Mouse (Mus musculus) hindbrain, embryonic 14.5 days (tissue): Measurements from ENCODE around the gene Slc1a6. TPM values are rescaled to one million over a fixed set of nuclear protein-coding genes. Genes with fewer than 3 reads are reported as not detected.

ENCODE experiments used
- ATAC-seq: fragments of 200-750 bp; cut with Nextera tagmentation; 2 replicates; pipeline ENCODE4 v1.8.0; 2017; ENCODE audit warnings: moderate number of reproducible peaks, mild to moderate bottlenecking, moderate TSS enrichment, moderate library complexity; ENCODE audit not compliant: low FRiP score
- DNase-seq: peaks from one replicate; pipeline ENCODE4 v3.0.0-alpha.2; 2015; ENCODE audit warnings: low spot score
- H3K27ac ChIP-seq: fragments of 300-500 bp; sonication (generic); 2 replicates; pipeline ENCODE4 v1.5.1; 2014; ENCODE audit warnings: mild to moderate bottlenecking, moderate library complexity
- H3K27me3 ChIP-seq: fragments of 300-500 bp; sonication (generic); 2 replicates; pipeline ENCODE4 v1.6.1; 2014; ENCODE audit warnings: mild to moderate bottlenecking, low read length, mixed read lengths; ENCODE audit not compliant: control insufficient read depth, insufficient read depth
- H3K36me3 ChIP-seq: fragments of 300-500 bp; sonication (generic); replicated peaks from 2 replicates; pipeline ENCODE4 v1.6.1; 2014; ENCODE audit not compliant: control insufficient read depth, insufficient read depth
- H3K4me1 ChIP-seq: fragments of 300-500 bp; sonication (generic); replicated peaks from 2 replicates; pipeline ENCODE4 v1.6.1; 2014; ENCODE audit warnings: antibody characterized with exemption, low read length, mixed read lengths; ENCODE audit not compliant: control insufficient read depth, insufficient read depth
- H3K4me2 ChIP-seq: fragments of 300-500 bp; sonication (generic); replicated peaks from 2 replicates; pipeline ENCODE4 v1.6.1; 2014; ENCODE audit warnings: mild to moderate bottlenecking, moderate library complexity
- H3K4me3 ChIP-seq: fragments of 300-500 bp; sonication (generic); replicated peaks from 2 replicates; pipeline ENCODE4 v1.5.1; 2014; ENCODE audit warnings: mild to moderate bottlenecking, low read length
- H3K9ac ChIP-seq: fragments of 300-500 bp; sonication (generic); 2 replicates; pipeline ENCODE4 v1.6.1; 2014
- H3K9me3 ChIP-seq: fragments of 300-500 bp; sonication (generic); 2 replicates; pipeline ENCODE4 v1.6.1; 2016; ENCODE audit warnings: low read length; ENCODE audit not compliant: control insufficient read depth
- WGBS: fragments of 180-500 bp; shearing (Covaris S2); extraction: QIAGEN DNeasy Blood & Tissue Kit; methylation state at CpG from one replicate; pipeline ENCODE4 v1.1.7; 2014; 5-methylcytosine and 5-hydroxymethylcytosine counted together
- polyA plus RNA-seq: library from polyadenylated mRNA; unstranded; fragments of >200 nt; fragmentation: Nextera tagmentation; extraction: Ambion mirVana; gene quantifications from 2 replicates; pipeline ENCODE4 v1.2.1, GENCODE M21; 2014

Gene Slc1a6
- 11.9 and 17.4 TPM in 2 replicates for polyA plus RNA-seq

DNA sequence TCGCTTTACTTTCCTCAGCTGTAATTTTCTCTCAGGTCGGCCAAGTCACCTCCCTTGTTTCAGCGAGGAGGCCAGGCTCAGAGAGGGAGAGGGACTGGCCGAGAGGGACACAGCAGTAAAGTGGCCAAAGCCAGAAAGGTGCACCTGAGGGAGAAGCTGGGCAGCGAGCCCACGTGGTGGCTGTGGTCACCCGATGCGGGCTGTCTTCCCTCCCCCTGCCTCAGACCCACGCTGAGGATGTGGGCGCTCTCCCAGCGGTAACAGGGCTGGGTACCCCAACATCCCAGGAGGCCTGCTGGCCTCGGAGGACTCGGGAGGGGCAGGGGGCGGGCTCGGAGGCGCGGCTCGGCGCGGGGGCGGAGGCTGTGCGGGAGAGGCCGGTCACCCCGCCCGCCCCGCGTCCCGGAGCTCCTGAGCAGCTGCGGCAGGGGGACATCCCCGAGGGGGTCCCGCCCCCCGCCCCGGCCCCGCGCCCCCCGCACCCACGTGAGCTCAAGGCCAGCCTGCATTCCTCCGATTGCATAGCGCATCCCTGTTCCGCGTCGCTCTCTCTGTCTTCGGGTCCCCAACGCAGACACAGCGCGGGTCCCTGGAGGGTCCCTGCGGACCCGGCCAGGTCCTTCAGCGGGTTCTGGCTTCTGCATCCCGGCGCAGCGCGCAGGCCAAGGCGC, at the start of gene Slc1a6:
TSS of gene Slc1a6 (plus strand) at position 516 of the 671 bp plus-strand sequence.
- Histone ChIP-seq H3K27me3 (no peaks in the 10 kb centered on the region), H3K4me2 (peak within 1 kb of the TSS; percentile 95), H3K9ac (peak within 1 kb of the TSS; percentile 76), H3K4me1 (peaks cover 10% of the 10 kb centered on the region; the same call in 1 of the 2 replicates), H3K4me3 (peak within 1 kb of the TSS; percentile 69), H3K9me3 (no peaks in the 10 kb centered on the region), H3K27ac (peak within 1 kb of the TSS; percentile 59), H3K36me3 (no peaks in the 10 kb centered on the region)
- DNase-seq (no peak), ATAC-seq (peak; percentile 75)
- under 1% methylated on average over 45 of the region's 54 CpGs for WGBS

DNA sequence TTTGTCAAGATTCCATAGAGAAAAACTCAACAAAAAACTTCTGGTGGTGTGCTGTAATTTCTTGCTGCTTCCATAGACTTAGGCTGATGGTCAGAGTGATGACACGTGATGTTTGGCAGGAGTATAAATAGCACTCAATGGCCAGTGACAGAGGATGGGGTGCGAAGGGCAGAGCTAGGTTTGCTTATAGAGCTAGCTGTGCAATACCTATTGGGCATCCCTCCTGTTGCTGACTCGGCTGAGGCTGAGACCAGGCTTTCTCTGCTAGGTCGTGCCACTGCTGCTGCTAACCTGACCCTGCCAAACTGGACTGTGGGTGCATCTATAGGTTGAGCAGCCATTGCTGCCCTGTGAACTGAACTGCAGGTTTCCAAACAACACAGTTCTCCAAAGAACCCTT, 40.5 kb upstream of the Slc1a6 start:
- WGBS = 80% methylated on average over 4 of the region's 4 CpGs
- no peak for DNase-seq
- H3K9ac ChIP-seq = no peak overlapping the region
- no peaks in the 10 kb centered on the region for H3K4me1 ChIP-seq
- no peak overlapping the region for H3K4me2 ChIP-seq
- no peaks in the 10 kb centered on the region for H3K27me3 ChIP-seq
- no peak for ATAC-seq
- H3K36me3 ChIP-seq = no peaks in the 10 kb centered on the region
- H3K27ac ChIP-seq = no peak overlapping the region
- H3K4me3 ChIP-seq = no peak overlapping the region
- H3K9me3 ChIP-seq = no peaks in the 10 kb centered on the region

DNA sequence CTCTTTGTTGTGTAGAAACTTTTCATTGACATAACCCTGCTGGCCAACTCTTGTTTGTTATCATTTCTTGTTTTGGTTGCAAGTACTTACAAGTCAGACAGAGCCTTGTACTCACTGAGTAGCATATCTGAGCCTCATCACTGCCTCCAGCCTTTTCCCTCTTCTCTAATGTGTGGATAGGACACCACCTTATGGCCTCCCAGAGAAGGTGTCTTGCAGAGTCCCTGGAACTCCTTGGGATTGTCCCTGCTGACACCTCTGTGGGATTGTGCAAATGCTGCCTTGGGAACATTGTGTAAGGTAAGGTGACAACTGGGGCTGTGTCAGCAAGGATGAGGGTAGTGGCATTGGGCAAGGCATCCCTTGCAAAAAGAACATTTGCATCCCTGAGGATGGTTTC, 36.6 kb upstream of the Slc1a6 start:
- Histone ChIP-seq H3K4me1 (no peaks in the 10 kb centered on the region), H3K9ac (no peak overlapping the region)

DNA sequence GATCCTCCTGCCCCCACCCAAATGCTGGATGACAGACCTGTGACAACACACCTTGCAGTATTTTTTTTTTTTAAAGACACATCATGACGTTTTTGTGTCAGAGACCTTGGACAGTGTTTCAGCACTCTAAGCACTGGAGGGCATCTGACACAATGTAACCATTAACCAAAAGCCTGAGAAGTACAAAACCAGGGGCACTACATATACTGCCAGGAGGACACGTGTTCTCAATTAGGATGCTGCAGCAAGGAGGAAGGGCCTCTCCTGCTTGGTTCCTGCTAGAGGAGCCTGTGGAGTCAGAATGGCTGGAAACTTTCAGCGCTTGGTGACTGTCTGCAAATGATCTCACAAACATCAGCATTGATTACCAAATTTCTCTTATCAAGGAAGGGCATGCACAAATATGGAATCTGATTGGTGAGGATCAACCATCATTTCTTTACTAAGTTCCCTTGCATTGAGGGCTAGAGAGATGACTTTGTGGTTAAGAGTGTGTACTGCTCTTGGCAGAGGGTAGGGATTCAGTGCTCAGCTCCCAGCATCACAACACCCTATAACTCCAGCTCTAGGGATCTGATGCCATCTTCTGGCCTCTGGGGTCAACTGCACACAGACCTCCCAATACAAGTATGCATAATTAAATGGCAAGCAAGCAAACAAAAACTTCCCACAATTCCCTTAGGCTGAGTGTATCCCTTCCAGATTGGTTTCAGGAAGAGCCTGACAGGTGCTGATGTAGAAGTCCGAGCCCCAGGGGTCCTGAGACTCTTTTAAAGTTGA, 34.7 kb upstream of the Slc1a6 start:
- Histone ChIP-seq H3K27ac (no peak overlapping the region), H3K36me3 (no peaks in the 10 kb centered on the region), H3K27me3 (no peaks in the 10 kb centered on the region), H3K4me3 (no peak overlapping the region), H3K4me2 (no peak overlapping the region), H3K9ac (no peak overlapping the region), H3K4me1 (no peaks in the 10 kb centered on the region), H3K9me3 (no peaks in the 10 kb centered on the region)
- WGBS = 63% methylated on average over 4 of the region's 4 CpGs
- no peak for ATAC-seq
- no peak for DNase-seq

More for the DNA sequence above, 36.6 kb upstream of the Slc1a6 start:
- no peak overlapping the region for H3K27ac ChIP-seq
- no peak overlapping the region for H3K4me2 ChIP-seq
- H3K4me3 ChIP-seq = no peak overlapping the region
- no peaks in the 10 kb centered on the region for H3K9me3 ChIP-seq
- no peaks in the 10 kb centered on the region for H3K36me3 ChIP-seq
- ATAC-seq (no peak), DNase-seq (no peak)
- no peaks in the 10 kb centered on the region for H3K27me3 ChIP-seq

DNA sequence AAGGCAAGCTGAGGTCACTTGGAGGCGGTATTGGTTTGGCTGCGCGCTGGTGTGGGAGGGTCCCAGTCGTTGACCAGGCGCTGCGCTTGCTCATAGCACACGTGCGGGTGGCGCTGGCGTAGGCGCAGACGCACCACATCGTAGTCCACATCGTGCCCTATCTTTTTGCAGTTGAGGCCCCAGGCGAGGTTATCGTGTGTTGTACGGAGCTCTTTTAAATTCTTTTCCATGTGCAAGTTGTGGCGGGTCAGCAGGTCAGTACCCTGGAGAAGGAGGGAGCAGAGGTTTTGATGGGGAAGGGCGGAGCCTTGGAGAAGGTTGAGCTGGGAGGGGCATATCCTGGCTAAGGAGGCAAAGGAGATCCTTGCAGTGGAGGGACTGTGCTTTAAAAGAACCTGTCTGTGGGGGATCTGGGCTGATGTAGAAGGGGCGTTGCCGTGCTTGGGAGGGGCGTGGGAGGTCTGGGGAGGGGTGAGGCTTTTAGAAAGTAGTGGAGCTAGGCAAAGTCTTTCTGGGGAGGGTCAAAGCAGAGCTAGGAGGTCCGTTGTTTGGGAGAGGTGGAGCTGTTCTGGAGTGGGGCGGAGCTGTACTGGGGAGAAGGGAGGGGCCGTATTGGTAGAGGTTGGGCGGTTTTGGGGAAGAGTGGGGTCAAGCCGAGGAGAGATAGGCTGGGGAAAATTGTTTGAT, 33.1 kb upstream of the Slc1a6 start:
- peak overlapping the region; percentile 47 for H3K9ac ChIP-seq
- ATAC-seq (peak; percentile 86), DNase-seq (peak; percentile 63)
- H3K27ac ChIP-seq = no peak overlapping the region
- H3K27me3 ChIP-seq = no peaks in the 10 kb centered on the region
- no peaks in the 10 kb centered on the region for H3K9me3 ChIP-seq
- peak overlapping the region; percentile 56 for H3K4me2 ChIP-seq
- under 1% methylated on average over 27 of the region's 27 CpGs for WGBS
- H3K4me1 ChIP-seq = peaks cover 6% of the 10 kb centered on the region; the same call in 1 of the 2 replicates
- H3K4me3 ChIP-seq = peak overlapping the region; percentile 34
- no peaks in the 10 kb centered on the region for H3K36me3 ChIP-seq

DNA sequence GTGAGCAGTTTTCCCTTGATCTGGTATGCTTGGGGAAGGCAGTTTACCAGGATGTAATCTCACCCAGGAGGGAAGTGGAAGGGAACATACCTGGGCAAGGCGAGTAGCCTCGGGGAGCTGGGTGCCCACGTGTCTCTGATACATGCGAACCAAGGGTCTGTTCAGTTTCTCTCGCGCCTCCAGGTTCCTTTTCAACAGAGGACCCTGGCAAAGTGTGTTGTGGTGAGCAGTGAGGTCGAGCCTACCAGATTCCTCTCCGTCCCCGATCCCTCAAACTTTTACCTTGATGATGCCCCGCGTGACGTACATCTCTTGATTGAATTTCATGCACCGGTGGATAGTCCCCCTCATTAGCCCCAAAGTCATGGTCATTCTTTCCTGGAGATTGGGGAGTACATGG, 32.1 kb upstream of the Slc1a6 start:
- peak overlapping the region; percentile 56 for H3K4me2 ChIP-seq
- DNase-seq (no peak), ATAC-seq (no peak)
- H3K4me3 ChIP-seq = peak overlapping the region; percentile 34
- no peak overlapping the region for H3K9ac ChIP-seq
- no peaks in the 10 kb centered on the region for H3K36me3 ChIP-seq
- no peaks in the 10 kb centered on the region for H3K9me3 ChIP-seq
- H3K27me3 ChIP-seq = no peaks in the 10 kb centered on the region
- WGBS = 80% methylated on average over 13 of the region's 13 CpGs
- no peak overlapping the region for H3K27ac ChIP-seq
- H3K4me1 ChIP-seq = peaks cover 6% of the 10 kb centered on the region; the same call in 1 of the 2 replicates

DNA sequence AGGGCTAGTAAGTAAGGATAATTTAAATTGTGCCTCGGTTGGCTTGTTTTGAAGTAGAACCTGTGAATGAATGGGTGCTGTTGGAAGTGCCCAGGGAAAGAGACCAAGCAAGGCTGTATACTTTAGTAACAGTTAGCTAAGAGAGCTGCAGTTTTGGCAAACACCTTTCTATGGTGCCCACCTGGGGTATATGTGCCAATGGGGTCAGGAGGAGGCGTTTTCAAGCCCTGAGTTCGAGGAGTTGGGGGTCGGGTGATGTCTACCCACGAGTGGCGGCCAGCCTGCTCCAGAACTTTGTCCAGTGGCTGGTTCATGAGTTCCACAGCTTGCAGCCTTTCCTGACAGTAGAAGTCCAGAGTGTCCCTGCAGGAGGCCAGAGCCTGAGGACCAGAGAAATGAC, 31.4 kb upstream of the Slc1a6 start:
- Histone ChIP-seq H3K4me1 (peaks cover 6% of the 10 kb centered on the region; the same call in 1 of the 2 replicates), H3K4me3 (no peak overlapping the region), H3K9me3 (no peaks in the 10 kb centered on the region), H3K27ac (no peak overlapping the region), H3K36me3 (no peaks in the 10 kb centered on the region), H3K27me3 (no peaks in the 10 kb centered on the region), H3K4me2 (no peak overlapping the region), H3K9ac (no peak overlapping the region)
- 91% methylated on average over 6 of the region's 6 CpGs for WGBS
- DNase-seq (no peak), ATAC-seq (no peak)

DNA sequence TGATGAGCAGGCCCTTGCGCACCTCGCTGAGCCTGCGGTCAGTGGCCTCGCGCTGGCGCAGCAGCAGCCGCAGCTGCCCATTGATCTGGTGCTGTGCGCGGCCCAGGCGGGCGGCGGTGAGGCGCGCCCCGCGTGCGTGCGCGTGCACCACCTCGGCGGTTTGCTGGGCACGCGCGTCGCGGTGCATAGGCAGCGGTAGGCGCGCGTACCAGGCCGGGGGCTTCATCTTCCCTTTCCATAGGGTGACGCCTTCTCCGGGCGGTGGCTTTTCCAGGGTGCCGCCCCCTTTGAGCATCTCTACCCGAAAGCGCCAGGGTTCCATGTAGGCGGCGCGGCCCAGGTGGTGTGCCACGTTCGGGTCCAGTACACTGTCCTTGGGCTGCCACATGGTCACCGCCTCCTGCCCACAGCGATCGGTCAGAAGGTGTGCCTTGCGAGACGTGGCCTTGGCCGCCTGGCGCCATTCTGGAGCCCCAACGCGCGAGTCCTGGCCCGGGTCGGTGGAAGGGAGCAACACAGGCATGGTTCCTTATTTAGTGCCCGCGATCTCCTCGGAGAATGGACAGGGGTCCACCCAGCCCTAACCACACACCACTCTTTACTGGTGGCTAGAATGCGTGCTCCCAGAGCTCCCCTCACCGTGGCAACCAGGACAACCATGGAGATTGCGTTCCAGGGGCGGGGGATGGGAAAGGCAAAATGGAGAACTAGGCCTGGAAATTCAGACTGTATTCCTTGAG, 27.7 kb upstream of the Slc1a6 start, which contains the start of gene Ccdc105:
TSS of gene Ccdc105 (minus strand) at position 614 of the 740 bp plus-strand sequence.
- Histone ChIP-seq H3K9me3 (no peaks in the 10 kb centered on the region), H3K9ac (peak within 1 kb of the TSS; percentile 86), H3K36me3 (no peaks in the 10 kb centered on the region), H3K4me3 (peak within 1 kb of the TSS; percentile 52), H3K4me2 (peak within 1 kb of the TSS; percentile 94), H3K4me1 (peaks cover 6% of the 10 kb centered on the region; the same call in 1 of the 2 replicates), H3K27me3 (no peaks in the 10 kb centered on the region), H3K27ac (peak within 1 kb of the TSS; percentile 92)
- ATAC-seq = peak; percentile 95
- DNase-seq = peak; percentile 92
- under 1% methylated on average over 61 of the region's 61 CpGs for WGBS
